Mouse (Mus musculus) adrenal gland, postnatal 10 days (tissue): ENCODE results near the gene Fxyd7. TPM values are rescaled to one million over a fixed set of nuclear protein-coding genes. Genes with fewer than 3 reads are reported as not detected.
A peak's percentile ranks its signal among the peaks of the same experiment; 100 is the strongest.

ENCODE experiments used
- DNase-seq: peaks from one replicate; pipeline ENCODE4 v3.0.0; 2021; ENCODE audit warnings: mixed read lengths
- total RNA-seq, 2 experiments: library from RNA; stranded (reverse); gene quantifications; 2 replicates each; pipeline ENCODE4 v1.2.3; 2021

The Fxyd7 gene
- total RNA-seq, 2 experiments from 2014 or later: 7.5 to 18.2 TPM

DNA sequence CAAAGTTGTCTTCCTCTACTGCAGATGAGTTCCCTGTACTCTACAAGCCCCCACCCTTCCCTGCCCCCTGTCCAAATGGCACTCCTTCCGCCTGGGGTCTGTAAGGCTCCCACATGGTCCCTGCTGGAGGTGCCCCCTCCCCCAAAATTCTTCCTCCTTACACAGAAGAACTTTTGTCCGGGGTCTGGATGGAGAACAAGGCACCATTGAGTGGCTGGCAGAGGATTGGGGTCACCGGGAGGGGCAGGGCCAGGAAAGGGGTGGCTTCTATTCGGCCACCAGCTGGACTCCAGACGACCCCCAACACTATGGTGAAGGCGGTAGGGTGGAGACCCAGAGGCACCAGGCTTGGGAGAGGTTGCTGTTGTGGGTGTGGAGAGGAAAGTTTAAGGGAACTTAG is 26.2 kb upstream of the Fxyd7 start:
- DNase-seq: no peak

DNA sequence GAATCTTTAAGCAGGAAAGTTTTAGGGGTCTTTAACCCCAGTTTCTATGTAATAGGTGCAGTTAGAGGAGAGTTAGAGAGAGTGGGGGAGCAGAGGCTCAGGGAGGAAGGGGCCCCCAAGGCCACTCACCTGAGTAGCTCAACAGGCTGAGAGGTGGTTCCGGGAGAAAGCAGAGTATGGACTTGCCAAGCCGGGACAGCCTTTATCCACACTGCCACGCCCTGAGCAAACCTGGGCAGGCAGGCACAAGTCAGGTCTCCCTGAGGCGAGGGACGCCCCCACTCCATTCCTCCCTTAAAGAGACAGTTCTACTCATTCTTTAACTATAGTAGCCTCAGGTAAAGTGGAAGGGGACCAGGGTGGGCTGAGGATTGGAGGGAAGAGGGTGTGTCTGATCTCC is 25.2 kb upstream of the Fxyd7 start, which contains the start of gene Fxyd3:
Gene Fxyd3 (minus strand): TSS at position 213 of the 400 bp plus-strand sequence.
- DNase-seq: no peak

DNA sequence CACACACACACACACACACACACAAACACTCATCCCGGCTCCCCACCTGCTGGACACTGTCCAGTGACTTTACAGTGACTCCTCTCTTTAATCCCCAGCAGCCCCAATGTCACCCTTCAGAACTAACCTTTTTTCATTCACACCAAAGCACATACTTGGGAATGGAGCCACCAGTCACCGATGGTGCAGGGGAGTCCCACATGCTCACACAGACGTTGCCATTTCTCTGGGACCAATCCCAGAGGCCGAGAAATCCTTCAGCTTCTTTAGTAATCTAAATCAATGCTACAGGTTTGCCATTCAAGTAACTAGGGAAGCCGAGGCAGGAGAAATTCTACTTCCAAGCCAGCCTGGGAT is 23.4 kb upstream of the Fxyd7 start:
- DNase-seq: no peak

DNA sequence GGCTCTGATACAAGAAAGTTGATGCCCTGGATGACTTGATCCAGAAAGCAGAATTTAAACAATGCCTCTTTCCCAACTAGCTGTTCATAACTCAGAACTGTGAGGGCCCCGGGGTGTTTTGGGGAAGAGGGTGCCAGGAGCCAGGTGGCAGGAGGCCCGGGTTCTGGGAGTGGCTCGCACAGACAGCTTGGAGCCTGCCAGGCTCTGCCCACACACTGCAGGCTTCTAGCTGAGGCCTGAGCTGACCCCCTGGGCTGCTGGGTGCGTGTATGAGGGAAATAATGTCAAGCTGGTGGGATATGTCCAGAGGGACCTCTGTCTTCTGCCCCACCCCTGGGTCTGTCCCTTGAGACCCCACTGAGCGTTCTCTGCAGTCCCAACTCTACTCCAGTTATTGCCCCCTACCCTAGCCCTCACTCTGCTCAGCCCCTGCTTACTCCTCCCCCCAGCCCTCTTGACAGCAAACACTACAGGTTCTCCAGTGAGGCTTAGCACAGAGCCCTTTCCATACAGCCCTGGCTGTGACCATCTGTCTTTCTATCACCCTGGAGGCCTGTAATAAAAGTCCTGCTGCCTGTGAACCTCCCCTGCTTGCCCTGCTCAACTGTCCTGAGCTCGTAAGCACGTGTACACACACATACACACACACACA is 22.9 kb upstream of the Fxyd7 start:
- peak; percentile 53 for DNase-seq

DNA sequence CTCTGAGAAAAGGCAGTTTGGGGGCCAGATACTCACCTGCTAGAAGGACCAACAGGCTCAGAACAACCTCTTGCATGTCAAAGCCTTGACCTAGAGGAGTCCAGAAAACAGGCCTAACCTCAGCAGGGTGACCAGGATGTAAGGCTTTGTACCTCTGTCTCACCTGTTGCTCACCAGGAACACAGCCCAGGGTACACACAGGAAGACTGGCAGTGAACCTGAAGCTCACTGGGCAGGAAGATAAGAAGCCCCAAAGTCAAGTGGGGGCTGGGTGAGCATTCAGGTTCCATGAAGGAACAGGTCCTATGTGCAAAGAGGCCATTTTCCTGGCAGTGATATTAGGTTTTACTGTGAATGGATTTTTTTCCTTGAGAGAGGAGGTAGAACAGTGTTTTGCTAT is 22.3 kb upstream of the Fxyd7 start:
- no peak for DNase-seq

DNA sequence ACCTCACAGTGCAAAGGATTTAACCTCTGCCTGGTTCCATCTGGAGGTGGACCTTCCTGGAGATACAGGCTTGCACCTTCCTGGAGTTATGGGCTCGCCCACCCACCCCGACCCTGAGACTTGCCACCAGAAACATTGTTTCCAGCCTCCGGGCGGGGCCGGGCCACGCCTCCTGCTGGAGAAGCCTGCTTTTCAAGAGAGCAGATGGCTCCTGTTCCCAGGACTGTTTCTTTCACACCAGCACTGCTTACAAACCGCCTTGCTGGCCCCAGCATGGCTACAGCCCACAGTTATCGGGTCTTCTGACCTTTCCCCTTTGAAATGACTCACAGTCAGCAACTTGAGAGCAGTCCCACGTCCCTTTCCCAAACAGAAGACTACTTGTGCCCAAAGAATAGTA is 21.1 kb upstream of the Fxyd7 start:
- DNase-seq: no peak

DNA sequence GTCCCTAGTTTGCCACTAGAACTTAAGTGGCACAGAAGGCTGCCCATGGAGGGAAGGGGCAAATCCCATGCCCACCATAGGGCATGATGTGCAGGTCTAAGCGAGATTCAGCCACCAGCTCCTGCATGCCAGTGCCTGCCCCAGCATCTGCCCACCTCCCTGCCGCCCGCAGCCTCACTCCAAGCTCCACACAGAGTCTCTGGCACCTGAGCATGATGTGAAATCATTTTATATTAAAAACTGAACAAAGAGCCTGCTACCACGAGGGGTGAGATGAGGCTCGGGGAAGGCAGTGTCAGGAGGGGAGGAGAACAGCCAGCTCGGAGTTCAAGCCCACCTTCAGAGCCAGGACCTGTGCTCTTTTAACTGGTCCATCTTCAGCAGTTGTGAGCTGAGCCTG is 19.1 kb upstream of the Fxyd7 start:
- no peak for DNase-seq

DNA sequence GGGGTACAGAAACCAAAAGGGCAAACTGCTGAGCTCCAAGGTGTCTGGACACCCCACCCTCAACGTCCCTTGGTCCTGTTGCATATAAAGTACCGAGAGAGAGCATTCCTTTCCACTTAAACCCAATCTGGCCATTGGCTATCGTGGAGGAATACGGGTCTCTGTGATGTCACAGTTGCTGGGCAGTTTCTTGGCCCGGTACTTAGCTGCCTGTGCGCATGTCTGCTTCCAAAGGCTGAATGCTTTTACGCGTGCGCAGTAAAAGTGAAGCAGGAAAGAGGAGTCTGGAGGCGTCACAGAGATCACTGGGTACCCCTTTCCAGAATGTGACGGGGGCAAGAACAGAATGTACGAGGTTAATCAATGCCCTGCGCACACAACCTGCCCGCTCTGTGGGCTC is 18.2 kb upstream of the Fxyd7 start:
- DNase-seq: no peak

DNA sequence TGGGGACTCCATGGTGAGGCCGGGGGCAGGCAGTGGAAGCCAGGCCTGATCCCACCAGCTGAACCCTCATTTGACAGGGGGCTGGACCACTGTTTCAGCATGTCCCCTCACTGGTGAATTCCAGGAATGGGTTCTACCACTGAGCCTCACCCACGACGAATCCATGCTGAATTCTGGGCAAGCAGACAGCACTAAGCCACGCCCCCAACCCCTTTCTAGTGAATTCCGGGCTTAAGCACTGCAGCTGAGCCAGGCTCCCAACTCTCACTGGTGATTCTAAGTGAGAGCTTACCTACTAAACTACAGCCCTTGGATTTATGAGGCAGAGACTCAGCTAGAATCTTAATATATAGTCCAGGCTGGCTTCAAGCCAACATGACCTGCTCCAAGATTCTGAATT is 16.6 kb upstream of the Fxyd7 start:
- peak; percentile 55 for DNase-seq

DNA sequence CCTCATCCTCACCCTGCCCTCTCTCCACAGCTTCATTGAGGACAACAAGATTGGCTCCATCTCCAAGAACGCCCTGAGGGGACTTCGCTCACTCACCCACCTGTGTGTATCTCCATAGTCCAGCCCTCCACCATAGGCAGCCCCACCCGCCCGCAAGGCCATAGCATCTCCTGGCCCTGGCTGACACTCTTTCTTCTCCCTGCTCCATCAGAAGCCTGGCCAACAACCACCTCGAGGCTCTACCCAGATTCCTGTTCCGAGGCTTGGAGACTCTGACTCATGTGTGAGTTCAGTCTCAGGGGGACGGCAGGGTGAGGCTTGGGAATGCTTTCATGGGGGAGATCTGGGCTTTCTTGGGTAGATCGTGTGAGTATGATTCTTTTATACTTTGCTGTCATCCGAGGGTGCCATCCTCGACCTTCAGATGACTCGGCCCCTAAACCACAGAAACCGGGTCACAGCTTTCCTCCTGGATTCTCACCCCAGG is 11.8 kb upstream of the Fxyd7 start:
- DNase-seq: no peak

DNA sequence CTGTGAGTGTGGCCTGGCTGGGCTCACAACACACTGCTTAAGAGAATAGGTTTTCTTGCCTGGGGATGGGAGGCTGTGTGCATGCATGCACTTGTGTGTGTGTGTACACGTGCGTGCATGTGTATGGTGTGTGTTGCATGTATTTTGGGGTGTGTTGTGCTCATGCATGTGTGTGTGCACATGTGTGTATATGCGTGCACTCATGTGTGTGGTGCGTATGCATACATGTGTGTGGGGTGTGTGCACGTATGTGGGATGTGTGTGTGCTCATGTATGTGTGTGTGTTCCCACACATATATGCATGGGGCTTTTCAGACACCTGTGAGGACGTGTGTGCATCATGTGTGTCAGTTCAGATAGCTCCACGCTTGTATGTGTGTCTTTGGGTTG is 9.3 kb upstream of the Fxyd7 start:
- DNase-seq: no peak

DNA sequence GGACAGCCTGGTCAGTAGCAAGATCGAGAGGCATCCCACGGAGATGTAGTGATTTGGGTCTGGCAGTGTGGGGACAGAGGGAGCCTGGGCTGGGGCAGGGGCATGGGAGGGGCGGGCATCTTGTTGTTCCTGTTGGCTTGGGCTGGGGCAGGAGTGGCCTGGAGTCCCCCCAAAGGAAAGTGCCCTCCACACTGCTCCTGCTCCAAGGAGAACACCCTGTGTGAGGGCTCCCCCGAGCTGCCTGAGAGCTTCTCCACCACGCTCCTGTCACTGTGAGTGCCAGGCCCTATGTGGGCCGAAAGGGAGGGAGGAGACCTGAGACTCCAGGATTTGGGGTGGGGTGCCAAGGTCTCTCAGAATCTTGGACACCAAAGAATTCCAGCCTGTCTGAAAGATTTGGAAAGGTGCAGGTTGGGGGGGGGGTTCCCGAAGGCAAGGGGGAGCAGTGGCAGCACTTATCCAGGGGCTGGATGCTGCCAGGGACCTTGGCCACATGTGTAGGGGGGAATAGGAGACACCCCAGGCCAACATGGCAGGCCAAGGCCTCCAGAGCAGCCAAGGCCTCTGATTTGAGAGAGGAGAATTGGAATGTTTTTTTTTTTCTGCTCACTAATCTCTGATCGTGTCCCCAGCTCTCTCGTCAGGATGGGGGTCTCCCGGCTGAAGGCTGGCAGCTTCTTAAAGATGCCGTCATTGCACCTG is 8.8 kb upstream of the Fxyd7 start:
- no peak for DNase-seq

DNA sequence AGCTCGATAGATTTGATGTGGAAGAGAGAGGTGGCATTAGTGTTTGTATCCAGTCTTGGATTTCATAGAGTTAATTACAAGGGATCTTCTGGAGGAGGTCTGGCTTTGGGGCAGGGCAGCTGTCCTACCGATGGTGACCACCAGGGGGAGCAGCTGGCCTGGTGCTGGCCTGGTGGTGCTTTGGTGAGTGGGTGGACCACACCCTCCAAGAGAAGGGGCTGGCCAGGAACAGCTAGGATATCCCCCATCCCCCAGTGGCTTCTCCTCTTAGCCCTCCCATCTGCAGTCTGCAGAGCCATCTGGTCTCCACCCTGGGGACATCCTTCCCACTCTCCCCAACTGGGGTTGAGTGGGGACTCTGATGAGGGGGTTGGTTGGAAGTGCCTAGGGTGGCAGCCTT is 7.8 kb upstream of the Fxyd7 start, which contains the start of gene Lgi4:
Gene Lgi4 (plus strand): TSS at position 235 of the 400 bp plus-strand sequence.
- DNase-seq: peak; percentile 93

DNA sequence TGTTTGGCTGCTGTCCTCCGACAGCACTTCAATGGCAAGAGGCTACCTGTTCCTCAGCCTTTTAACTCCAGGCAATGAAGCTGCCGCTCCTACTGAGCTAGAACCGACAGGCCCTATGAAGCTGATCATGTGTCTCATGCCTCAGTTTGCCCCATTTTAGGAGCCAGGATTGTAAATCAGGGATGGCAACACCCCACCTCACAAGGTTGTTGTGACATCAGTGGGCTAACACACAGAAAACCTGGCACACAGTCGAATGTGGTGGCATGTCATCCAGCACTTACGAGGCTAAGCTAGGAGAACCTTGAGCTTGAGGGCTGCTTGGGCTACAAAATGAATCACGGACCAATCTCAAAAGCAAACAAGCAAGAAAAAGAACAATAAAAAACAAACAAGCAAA is 6.9 kb upstream of the Fxyd7 start:
- DNase-seq: no peak

DNA sequence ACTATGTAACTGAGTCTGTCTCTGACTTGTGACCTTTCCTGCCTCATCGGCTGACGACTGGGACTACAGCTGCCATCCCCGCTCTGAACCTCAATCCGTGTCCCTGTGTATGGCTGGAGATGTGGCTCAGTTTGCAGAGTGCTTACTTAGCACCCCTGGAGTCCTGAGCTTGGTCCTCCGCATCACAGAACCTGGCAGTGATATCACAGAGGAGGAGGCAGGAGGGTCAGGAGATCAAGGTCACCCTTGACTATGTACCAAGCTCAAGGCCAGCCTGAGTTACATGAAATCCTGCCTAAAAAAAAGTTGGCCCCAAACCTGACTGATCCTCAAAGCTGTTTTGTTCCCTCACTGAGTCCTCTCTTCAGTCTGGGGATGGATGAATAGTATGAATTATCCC is 6.5 kb upstream of the Fxyd7 start:
- DNase-seq: no peak

DNA sequence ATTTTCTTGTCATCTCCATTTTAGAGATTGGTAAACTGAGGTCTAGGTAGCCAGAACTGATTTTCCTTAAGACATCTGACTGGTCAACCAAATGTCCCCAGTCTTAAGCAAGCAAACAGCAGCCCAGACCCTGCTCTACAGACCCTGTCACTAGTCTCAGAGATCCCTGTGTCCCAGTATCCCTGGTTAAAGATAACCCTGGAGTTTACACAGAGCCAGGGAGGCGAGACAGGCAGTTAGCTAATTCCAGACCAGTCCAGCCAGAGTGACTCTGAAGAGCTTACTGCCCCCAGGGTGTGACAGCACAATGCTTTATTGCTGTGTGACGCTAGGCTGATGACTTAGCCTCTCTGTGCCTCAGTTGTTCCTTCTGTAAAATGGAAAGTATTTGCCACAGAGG is 5.8 kb upstream of the Fxyd7 start, which contains the start of gene Fxyd1:
Gene Fxyd1 (minus strand): TSS at position 129 of the 400 bp plus-strand sequence.
- no peak for DNase-seq

DNA sequence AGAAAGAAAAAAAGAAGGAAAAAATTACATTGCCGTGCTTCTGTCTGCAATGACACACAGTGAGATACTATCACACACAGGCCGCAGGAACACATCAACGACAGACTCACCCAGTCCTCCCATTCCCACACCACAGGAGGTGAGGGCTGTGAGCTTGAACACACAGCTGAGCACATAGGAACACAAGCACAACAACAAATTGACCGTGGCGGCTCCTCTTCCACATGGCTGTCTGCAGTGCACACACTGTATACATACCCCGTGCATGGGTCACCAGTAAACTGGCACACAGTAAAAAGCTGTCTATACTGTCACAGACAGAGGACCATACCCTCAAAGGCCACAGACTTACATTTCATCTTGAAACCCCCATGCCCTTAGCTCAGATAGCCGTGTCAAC is 5.2 kb upstream of the Fxyd7 start:
- no peak for DNase-seq

DNA sequence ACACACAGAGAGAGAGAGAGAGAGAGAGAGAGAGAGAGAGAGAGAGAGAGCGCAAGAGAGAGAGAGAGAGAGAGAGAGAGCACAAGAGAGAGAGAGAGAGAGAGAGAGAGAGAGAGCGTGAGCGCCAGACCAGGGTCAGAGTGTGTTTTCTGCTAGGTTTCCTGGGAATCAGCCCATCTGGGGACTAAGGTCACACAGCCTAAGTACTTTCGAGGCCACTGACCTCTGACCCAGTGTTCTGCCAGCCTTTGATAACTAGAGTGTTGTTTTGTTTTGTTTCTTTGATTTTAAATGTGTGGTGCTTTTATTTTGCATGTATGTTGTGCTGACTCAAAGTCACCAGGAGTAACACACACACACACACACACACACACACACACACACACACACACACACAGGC is 4.6 kb upstream of the Fxyd7 start:
- DNase-seq: peak; percentile 65

DNA sequence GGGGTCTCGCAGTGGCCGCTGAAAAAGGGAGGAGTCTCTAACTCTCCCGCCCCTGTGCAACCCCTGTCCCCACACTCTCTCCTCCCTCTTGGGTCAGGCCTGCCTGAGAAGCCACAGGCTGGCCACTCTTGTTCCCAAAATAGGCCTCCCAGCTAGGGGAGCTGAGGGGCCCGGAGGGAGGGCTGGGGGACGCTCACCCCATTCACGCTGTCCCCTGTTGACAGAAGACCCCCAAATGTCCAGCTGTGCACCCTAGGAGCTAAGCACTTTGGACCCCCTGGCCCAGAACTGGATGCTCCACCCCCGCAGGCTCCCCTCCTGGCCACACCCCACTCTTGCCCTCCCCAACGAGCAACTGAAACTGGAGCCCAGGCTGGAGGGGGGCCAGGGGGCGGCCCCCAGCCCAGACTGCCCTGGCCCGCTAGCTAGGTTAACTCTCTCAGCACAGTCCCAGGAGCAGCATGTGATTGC is 4.1 kb upstream of the Fxyd7 start:
- peak; percentile 90 for DNase-seq

DNA sequence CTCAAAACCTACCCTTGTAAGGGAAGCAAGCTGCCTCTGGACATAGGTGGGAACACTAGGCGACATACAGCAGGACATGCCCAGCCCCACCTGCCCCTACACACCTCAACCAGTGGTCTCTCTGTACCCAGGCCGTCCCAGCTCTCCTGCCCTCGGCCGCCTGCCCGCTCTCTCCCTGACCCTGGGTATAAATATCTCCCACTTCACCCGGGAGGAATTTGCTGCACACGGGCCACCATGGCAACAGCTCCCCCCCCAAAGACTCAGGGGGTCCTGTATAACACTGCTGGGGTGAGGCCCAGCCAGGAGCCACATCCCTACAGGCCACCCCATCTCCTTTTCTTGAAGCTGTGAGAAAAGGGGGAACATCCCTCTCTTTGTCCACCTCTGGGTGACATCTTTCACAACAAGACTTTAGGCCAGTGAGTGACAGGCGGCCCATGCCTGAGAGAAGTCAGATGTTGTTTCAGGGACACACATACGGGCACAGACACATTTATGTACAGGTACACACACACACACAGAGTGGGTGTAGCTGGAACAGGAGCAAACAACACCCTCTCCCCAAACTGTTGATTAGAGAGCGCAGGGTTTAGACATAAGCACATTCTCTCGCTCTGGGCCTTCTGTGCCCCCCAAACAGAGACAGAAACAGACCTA is 3.5 kb upstream of the Fxyd7 start:
- DNase-seq: peak; percentile 54

DNA sequence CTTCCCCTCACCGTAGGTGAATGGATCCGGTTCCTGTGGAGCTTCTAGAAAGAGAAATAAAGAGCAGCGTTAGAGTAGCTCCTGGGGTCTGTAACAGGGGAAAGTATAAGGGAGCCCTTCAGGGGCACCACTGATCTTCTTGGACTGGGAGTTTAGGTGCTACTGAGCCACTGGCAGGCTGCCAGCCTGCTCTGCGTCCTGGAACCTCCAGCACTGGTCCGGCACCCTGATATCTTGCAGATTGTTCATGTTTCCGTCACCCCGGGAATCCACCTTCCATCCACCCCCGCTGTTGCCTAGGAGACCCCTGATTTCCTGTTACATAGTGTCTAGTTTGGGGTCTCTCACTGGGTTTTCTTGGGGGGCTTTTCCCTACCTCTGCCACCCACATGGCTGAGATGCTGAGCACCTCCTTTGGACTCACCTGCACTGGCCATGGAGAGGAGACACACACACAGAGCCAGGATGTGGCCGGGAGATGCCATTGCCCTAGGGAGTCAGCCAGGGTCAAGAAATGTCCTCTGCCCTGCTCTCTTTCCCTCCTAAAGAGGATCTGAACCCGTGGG is 2.7 kb upstream of the Fxyd7 start:
- DNase-seq: no peak

DNA sequence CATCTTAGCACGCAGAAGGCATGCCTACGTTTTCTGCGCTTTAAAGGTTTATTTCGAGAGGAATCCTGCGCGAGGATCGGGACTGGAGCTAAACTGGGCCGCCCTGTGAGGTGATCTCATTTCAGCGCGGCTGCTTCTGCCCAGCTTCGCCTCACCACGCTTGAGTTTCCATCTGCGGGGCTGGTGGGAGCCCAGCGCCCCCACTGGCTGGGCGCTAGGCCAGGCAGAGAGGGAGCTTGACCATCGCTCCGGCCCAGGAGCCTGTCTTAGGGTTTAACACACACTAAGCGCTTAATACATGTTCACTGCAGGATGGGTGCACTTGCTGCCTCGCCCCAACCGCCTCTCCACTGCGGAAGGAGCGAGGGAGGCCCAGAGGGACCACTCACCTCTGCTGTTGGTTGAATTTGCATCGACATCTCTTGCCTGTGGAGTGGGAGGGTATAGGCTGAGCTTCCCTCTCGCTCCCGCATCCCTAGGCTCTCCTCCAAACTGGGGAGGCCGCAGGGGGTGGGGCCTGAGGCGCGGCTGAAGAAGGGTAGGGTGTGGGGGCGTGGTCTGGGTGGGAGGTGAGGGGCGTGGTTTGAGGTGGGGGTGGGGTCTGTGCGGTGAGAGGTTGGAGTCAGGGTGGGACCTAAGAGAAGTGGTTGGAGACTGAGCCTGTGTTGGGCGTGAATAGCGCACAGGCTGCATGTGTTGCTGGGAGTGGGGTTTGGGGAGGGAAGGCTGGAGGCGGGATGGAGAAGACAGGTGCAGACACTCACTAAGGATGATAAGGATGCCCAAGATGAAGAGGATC is 1.6 kb upstream of the Fxyd7 start:
- peak; percentile 55 for DNase-seq
